13 mouse cellular contexts compared by ENCODE assay signal in the genomic region with DNA sequence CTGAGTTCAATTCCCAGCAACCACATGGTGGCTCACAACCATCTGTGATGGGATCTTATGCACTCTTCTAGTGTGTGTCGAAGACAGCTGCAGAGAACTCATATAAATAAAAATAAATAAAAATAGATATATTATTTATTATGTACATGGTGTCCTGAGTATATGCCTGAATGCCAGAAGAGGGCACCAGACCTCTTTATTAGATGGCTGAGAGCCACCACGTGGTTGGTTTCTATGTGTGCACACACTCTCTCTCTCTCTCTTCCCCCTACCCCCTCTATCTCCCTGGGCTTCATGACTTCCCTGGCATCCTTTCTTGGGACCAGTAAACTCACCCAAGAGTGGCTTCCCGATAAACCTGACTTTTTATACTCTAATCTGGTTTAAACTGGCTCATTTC. TPM values are rescaled to one million over a fixed set of nuclear protein-coding genes. Genes with fewer than 3 reads are reported as not detected.
DNase-seq lines count a peak whose midpoint lies in the region; ATAC-seq and TF ChIP-seq lines count a peak whose summit lies in the region.
"Had no signal": no experiment of that assay in that cellular context is flagged by ENCODE, and none has a peak within 500 bp of the region (broad histone marks: within the 10 kb centered on the region; RNA-seq: fewer than 3 reads in every experiment).

No protein-coding gene starts in this region.

- no peak overlapping the region for H3K4me2 ChIP-seq in heart, embryonic 12.5 days
- no peak overlapping the region for H3K4me2 ChIP-seq in lung, embryonic 14.5 days
- H3K4me2 ChIP-seq: forebrain, embryonic 12.5 days had no signal

- no peak overlapping the region for H3K9ac ChIP-seq in heart, embryonic 12.5 days
- H3K9ac ChIP-seq in lung, embryonic 14.5 days: no peak overlapping the region
- H3K9ac ChIP-seq: forebrain, embryonic 12.5 days; liver, postnatal 0 days had no signal

- ATAC-seq in heart, embryonic 12.5 days (ENCODE audit: insufficient number of reproducible peaks, low FRiP score): no peak
- no peak for ATAC-seq in lung, embryonic 14.5 days (ENCODE audit: insufficient read depth)
- ATAC-seq in Patski: no peak
- ATAC-seq: liver, postnatal 0 days had no signal

- peak; percentile 51 for DNase-seq in heart, adult 11 months
- peak; percentile 70 for DNase-seq in lung, embryonic 14.5 days
- no peak for DNase-seq in lung, postnatal 25 days (ENCODE audit: low spot score)
- no peak for DNase-seq in Patski (ENCODE audit: low read depth, low spot score)
- peak; percentile 46 for DNase-seq in retina, embryonic 14.5 days (ENCODE audit: low spot score)
- DNase-seq in urinary bladder, postnatal 36 days (ENCODE audit: low spot score in 2 of 2): no peak
- DNase-seq in urinary bladder, postnatal 10 days (ENCODE audit: low spot score): no peak
- DNase-seq: heart, postnatal 14 days; liver, postnatal 0 days; right cerebral cortex, adult 18-20 months; thymus, adult 18-20 months had no signal

- H3K9me3 ChIP-seq in heart, embryonic 12.5 days (replicated peaks): peaks cover 10% of the 10 kb centered on the region; the same call in 1 of the 2 replicates
- no peaks in the 10 kb centered on the region for H3K9me3 ChIP-seq in lung, embryonic 14.5 days (ENCODE audit: low read depth, low read length)
- H3K9me3 ChIP-seq: forebrain, embryonic 12.5 days had no signal

- WGBS in heart, embryonic 12.5 days: 49% methylated on average over 3 of the region's 3 CpGs
- WGBS in lung, embryonic 14.5 days: 37% methylated on average over 3 of the region's 3 CpGs

- CTCF ChIA-PET in Patski (lab: Charles Lee): interaction anchor here (0.7 to 1.6 kb wide), 4 partner anchors 9 to 62 kb away, joined by 3 to 4 read pairs (median 3); a partner anchor contains a TSS

- H3K27ac ChIP-seq in heart, embryonic 12.5 days (ENCODE audit: poor library complexity, severe bottlenecking): no peak overlapping the region
- no peak overlapping the region for H3K27ac ChIP-seq in lung, embryonic 14.5 days (ENCODE audit: low read depth)
- H3K27ac ChIP-seq: forebrain, embryonic 12.5 days had no signal

- TF ChIP-seq CTCF in lung, embryonic 14.5 days (IDR thresholded peaks at IDR 0.05; ENCODE audit: low read depth): peak; percentile 62
- TF ChIP-seq CTCF in Patski (IDR thresholded peaks at IDR 0.05): peak; percentile 74

- no peak overlapping the region for H3K4me3 ChIP-seq in heart, embryonic 12.5 days
- no peak overlapping the region for H3K4me3 ChIP-seq in lung, embryonic 14.5 days (ENCODE audit: low read depth, low read length)
- H3K4me3 ChIP-seq: forebrain, embryonic 12.5 days had no signal

- in situ Hi-C loops in Patski (cut with MboI; ENCODE audit: low pct_unique_long_range_greater_than_20kb): loop anchor here (10.0 kb wide), 1 partner anchor 242 kb away; no protein-coding TSS in a partner anchor

- H3K27me3 ChIP-seq in heart, embryonic 12.5 days (replicated peaks): 0 out of 2 replicates have a peak, but pooled peaks cover 8% of the 10 kb centered on the region
- no peaks in the 10 kb centered on the region for H3K27me3 ChIP-seq in lung, embryonic 14.5 days (ENCODE audit: insufficient read depth, low read length)
- peaks cover 3% of the 10 kb centered on the region for H3K27me3 ChIP-seq in Patski

- H3K36me3 ChIP-seq in heart, embryonic 12.5 days: no peaks in the 10 kb centered on the region
- no peaks in the 10 kb centered on the region for H3K36me3 ChIP-seq in lung, embryonic 14.5 days (ENCODE audit: insufficient read depth)
- H3K36me3 ChIP-seq: forebrain, embryonic 12.5 days had no signal

- POLR2A ChIA-PET in Patski (lab: Charles Lee): no interaction called here

- H3K4me1 ChIP-seq in heart, embryonic 12.5 days (replicated peaks): peaks cover 11% of the 10 kb centered on the region; the same call in 1 of the 2 replicates
- no peaks in the 10 kb centered on the region for H3K4me1 ChIP-seq in lung, embryonic 14.5 days (ENCODE audit: insufficient read depth)

RNA-seq across cellular contexts. Expression of a gene that starts 34.4 kb away (rescaled TPM):
- 44.1 and 45.8 TPM in 2 replicates for polyA plus RNA-seq in heart, embryonic 12.5 days (2016; fragmentation: Nextera tagmentation; extraction: Ambion mirVana)
- polyA plus RNA-seq in lung, embryonic 14.5 days (2014; fragmentation: Nextera tagmentation; extraction: Ambion mirVana): 81.0 and 85.2 TPM in 2 replicates
- polyA plus RNA-seq in Patski (2021): 40.3 TPM

RNA-seq across cellular contexts. Expression of a gene that starts 57.5 kb away (rescaled TPM):
- 7.6 and 8.2 TPM in 2 replicates for polyA plus RNA-seq in heart, embryonic 12.5 days (2016; fragmentation: Nextera tagmentation; extraction: Ambion mirVana)
- 17.8 and 17.9 TPM in 2 replicates for polyA plus RNA-seq in lung, embryonic 14.5 days (2014; fragmentation: Nextera tagmentation; extraction: Ambion mirVana)
- 11.9 TPM for polyA plus RNA-seq in Patski (2021)

Comparison
In these comparisons a context has a peak if more than half of its experiments do, and no peak if none do; other contexts are left out.
1. DNase-seq: peak in heart, adult 11 months (single experiment), lung, embryonic 14.5 days (single experiment) and retina, embryonic 14.5 days (single experiment); none in lung, postnatal 25 days (single experiment), Patski (single experiment), urinary bladder, postnatal 36 days (0 of 2) and urinary bladder, postnatal 10 days (single experiment).